Mouse (Mus musculus): ENCODE results near the gene Tst.

GRCm38 (mm10) chr15:78380208-78380607, 25.5 kb downstream of the Tst start:
- no peak for TF ChIP-seq CTCF (IDR thresholded peaks at IDR 0.05; ENCODE audit: low read depth, low read length)
- TF ChIP-seq POLR2A (IDR thresholded peaks at IDR 0.05; ENCODE audit: borderline replicate concordance, low read depth, low read length), result no peak
